Mouse (Mus musculus) brown adipose tissue, adult 24 weeks (tissue): Measurements from ENCODE around the gene Wnt1. TPM values are rescaled to one million over a fixed set of nuclear protein-coding genes. Genes with fewer than 3 reads are reported as not detected.

Experiments
- H3K27ac ChIP-seq: fragments of 200-500 bp; replicated peaks from 2 replicates; pipeline ENCODE4 v1.5.1; 2012; ENCODE audit warnings: low read depth, mild to moderate bottlenecking, low read length
- H3K4me1 ChIP-seq: fragments of 200-500 bp; 2 replicates; pipeline ENCODE4 v1.6.1; 2012; ENCODE audit warnings: low read length, mixed read lengths; ENCODE audit not compliant: control insufficient read depth, insufficient read depth, insufficient read length
- H3K4me3 ChIP-seq: fragments of 200-500 bp; 2 replicates; pipeline ENCODE4 v1.5.1; 2012; ENCODE audit warnings: low read depth, mild to moderate bottlenecking, low read length, moderate library complexity; ENCODE audit not compliant: insufficient read depth
- polyA plus RNA-seq: library from polyadenylated mRNA; stranded (reverse); fragments of >200 nt; gene quantifications from 2 replicates; pipeline ENCODE4 v1.2.4, GENCODE M21; 2012; ENCODE audit not compliant: missing spikeins, insufficient read depth, insufficient read length

The Wnt1 gene
- polyA plus RNA-seq, 1 experiment: not detected

- no peak overlapping the region for H3K27ac ChIP-seq
- H3K4me3 ChIP-seq: no peak overlapping the region
Measured at GRCm38 (mm10) chr15:98833281-98833680, 43.6 kb downstream of the Wnt1 start.

GRCm38 (mm10) chr15:98834059-98834458 is 44.4 kb downstream of the Wnt1 start:
- no peak overlapping the region for H3K27ac ChIP-seq
- no peak overlapping the region for H3K4me3 ChIP-seq
- H3K4me1 ChIP-seq: no peaks in the 10 kb centered on the region

More at GRCm38 (mm10) chr15:98833281-98833680, 43.6 kb downstream of the Wnt1 start:
- H3K4me1 ChIP-seq: no peaks in the 10 kb centered on the region

- Histone ChIP-seq H3K4me1 (no peaks in the 10 kb centered on the region), H3K27ac (no peak overlapping the region), H3K4me3 (no peak overlapping the region)
Measured at GRCm38 (mm10) chr15:98835291-98835690, 45.6 kb downstream of the Wnt1 start.

- no peak overlapping the region for H3K4me3 ChIP-seq
Measured at GRCm38 (mm10) chr15:98837006-98837742, 47.5 kb downstream of the Wnt1 start.

GRCm38 (mm10) chr15:98837743-98838103 is 48.1 kb downstream of the Wnt1 start:
- Histone ChIP-seq H3K27ac (no peak overlapping the region), H3K4me1 (no peaks in the 10 kb centered on the region), H3K4me3 (no peak overlapping the region)

More at GRCm38 (mm10) chr15:98837006-98837742, 47.5 kb downstream of the Wnt1 start:
- Histone ChIP-seq H3K27ac (no peak overlapping the region), H3K4me1 (no peaks in the 10 kb centered on the region)

GRCm38 (mm10) chr15:98839161-98839560 is 49.5 kb downstream of the Wnt1 start:
- H3K27ac ChIP-seq: no peak overlapping the region
- no peaks in the 10 kb centered on the region for H3K4me1 ChIP-seq
- no peak overlapping the region for H3K4me3 ChIP-seq

GRCm38 (mm10) chr15:98839671-98840585 is 50.3 kb downstream of the Wnt1 start:
- Histone ChIP-seq H3K27ac (no peak overlapping the region), H3K4me1 (no peaks in the 10 kb centered on the region), H3K4me3 (no peak overlapping the region)

Other genes starting within 250 kb of the Wnt1 start
- gene Ccnt1, start 218.9 kb upstream of the Wnt1 start, polyA plus RNA-seq: 16.4 and 18.1 TPM in 2 replicates
- 5.1 and 14.0 TPM in 2 replicates for gene 4930415O20Rik, start 218.9 kb upstream of the Wnt1 start, polyA plus RNA-seq
- 37.3 and 42.5 TPM in 2 replicates for gene Adcy6, start 179.8 kb upstream of the Wnt1 start, polyA plus RNA-seq
- gene Cacnb3, start 159.0 kb upstream of the Wnt1 start, polyA plus RNA-seq: 0.46 and 0.95 TPM in 2 replicates
- 28.1 and 50.7 TPM in 2 replicates for gene Ddx23, start 127.0 kb upstream of the Wnt1 start, polyA plus RNA-seq
- gene Rnd1, start 112.4 kb upstream of the Wnt1 start, polyA plus RNA-seq: 1.7 and 1.8 TPM in 2 replicates
- not detected in 2 replicates for gene Ccdc65, start 81.7 kb upstream of the Wnt1 start, polyA plus RNA-seq
- 1.9 TPM in 1 of 2 replicates, not detected in the other for gene Fkbp11, start 61.7 kb upstream of the Wnt1 start, polyA plus RNA-seq
- gene Arf3, start 26.6 kb upstream of the Wnt1 start, polyA plus RNA-seq: 25.8 and 32.2 TPM in 2 replicates
- 0.83 and 0.95 TPM in 2 replicates for gene Wnt10b, start 11.7 kb upstream of the Wnt1 start, polyA plus RNA-seq
- gene Ddn, start 19.6 kb downstream of the Wnt1 start, polyA plus RNA-seq: not detected in 2 replicates
- gene Prkag1, start 41.7 kb downstream of the Wnt1 start, polyA plus RNA-seq: 65.2 and 99.5 TPM in 2 replicates
- 11.1 and 15.1 TPM in 2 replicates for gene Kmt2d, start 81.3 kb downstream of the Wnt1 start, polyA plus RNA-seq
- gene Rhebl1, start 104.7 kb downstream of the Wnt1 start, polyA plus RNA-seq: not detected in 2 replicates
- gene Dhh, start 108.7 kb downstream of the Wnt1 start, polyA plus RNA-seq: 0.40 and 0.46 TPM in 2 replicates
- gene Lmbr1l, start 128.4 kb downstream of the Wnt1 start, polyA plus RNA-seq: 6.0 and 6.3 TPM in 2 replicates
- 520 and 550 TPM in 2 replicates for gene Tuba1b, start 144.7 kb downstream of the Wnt1 start, polyA plus RNA-seq
- gene Gm49450, start 163.7 kb downstream of the Wnt1 start, polyA plus RNA-seq: not detected in 2 replicates
- 125 and 132 TPM in 2 replicates for gene Tuba1a, start 163.8 kb downstream of the Wnt1 start, polyA plus RNA-seq
- 10.3 and 28.1 TPM in 2 replicates for gene Tuba1c, start 240.0 kb downstream of the Wnt1 start, polyA plus RNA-seq